Mouse (Mus musculus) gastrocnemius, postnatal 10 days (tissue): ENCODE measurements around the gene Armc7. TPM values are rescaled to one million over a fixed set of nuclear protein-coding genes. Genes with fewer than 3 reads are reported as not detected.
"Not testable (repeated sequence)": the region's sequence is repeated elsewhere in the genome, so short reads cannot be mapped to it uniquely, and the experiment has no call there.

Experiments
- DNase-seq: peaks from one replicate; pipeline ENCODE4 v3.0.0; 2021; ENCODE audit warnings: mixed read lengths
- microRNA-seq, 2 experiments: library from miRNA; unstranded; fragments of <30 nt; microRNA quantifications; one replicate each; pipeline ENCODE4 v1.2.0; 2021
- total RNA-seq, 2 experiments: library from RNA; stranded (reverse); gene quantifications; 2 replicates each; pipeline ENCODE4 v1.2.3; 2021

Armc7 gene
- total RNA-seq, 2 experiments from 2014 or later = 1.2 to 2.4 TPM

- no peak for DNase-seq
Observed at GRCm38 (mm10) chr11:115522238-115522637, 46.8 kb downstream of the Armc7 start.

GRCm38 (mm10) chr11:115522703-115523102, 47.2 kb downstream of the Armc7 start:
- DNase-seq = no peak

GRCm38 (mm10) chr11:115526446-115526845, 51.0 kb downstream of the Armc7 start:
- DNase-seq = not testable (repeated sequence)

- no peak for DNase-seq
Observed at GRCm38 (mm10) chr11:115534759-115535371, 59.4 kb downstream of the Armc7 start.

- peak; percentile 72 for DNase-seq
Observed at GRCm38 (mm10) chr11:115535401-115536037, 60.1 kb downstream of the Armc7 start.

- DNase-seq = peak; percentile 99
Observed at GRCm38 (mm10) chr11:115536038-115536681, 60.7 kb downstream of the Armc7 start, which contains the start of gene Sumo2. Gene Sumo2, minus strand, starts transcription at chr11:115536276.

- DNase-seq = no peak
Observed at GRCm38 (mm10) chr11:115536856-115537568, 61.5 kb downstream of the Armc7 start.

GRCm38 (mm10) chr11:115538045-115538444, 62.6 kb downstream of the Armc7 start:
- no peak for DNase-seq

Small RNAs within 50 kb of the gene (microRNA-seq; reads per million reads assigned to microRNA genes)
- gene Mir3968 = 0.25 to 0.64 reads per million in 2 experiments

Other genes starting within 250 kb of the Armc7 start
- under 1 TPM; 0.05 to 0.16 TPM for gene Grin2c, start 208.4 kb upstream of the Armc7 start, total RNA-seq
- gene Fdxr, start 198.6 kb upstream of the Armc7 start, total RNA-seq = 1 to 10 TPM; 5.0 to 5.7 TPM
- gene Fads6, start 178.0 kb upstream of the Armc7 start, total RNA-seq = 1 to 10 TPM in 1 of 2 experiments, under 1 TPM in 1; 0.86 to 1.1 TPM
- gene Otop2, start 168.5 kb upstream of the Armc7 start, total RNA-seq = not detected
- gene Ush1g, start 153.6 kb upstream of the Armc7 start, total RNA-seq = under 1 TPM; 0.09 to 0.16 TPM
- not detected for gene Otop3, start 140.9 kb upstream of the Armc7 start, total RNA-seq
- 1 to 10 TPM; 5.7 to 6.1 TPM for gene Hid1, start 107.9 kb upstream of the Armc7 start, total RNA-seq
- gene Cdr2l, start 93.8 kb upstream of the Armc7 start, total RNA-seq = 10 to 100 TPM in 1 of 2 experiments, 1 to 10 TPM in 1; 9.8 to 17.0 TPM
- 100 to 1,000 TPM in 1 of 2 experiments, 10 to 100 TPM in 1; 89.1 to 100 TPM for gene Mrpl58, start 71.9 kb upstream of the Armc7 start, total RNA-seq
- gene Atp5h, start 55.7 kb upstream of the Armc7 start, total RNA-seq = 1,000 to 10,000 TPM; 1,026 to 1,088 TPM
- gene Kctd2, start 55.5 kb upstream of the Armc7 start, total RNA-seq = 10 to 100 TPM; 16.2 to 19.4 TPM
- not detected for gene Trim80, start 35.1 kb upstream of the Armc7 start, total RNA-seq
- gene Slc16a5, start 13.2 kb upstream of the Armc7 start, total RNA-seq = not detected
- gene Nt5c, start 16.2 kb downstream of the Armc7 start, total RNA-seq = 10 to 100 TPM; 17.3 to 19.0 TPM
- gene Jpt1, start 38.7 kb downstream of the Armc7 start, total RNA-seq = 100 to 1,000 TPM; 132 to 134 TPM
- 100 to 1,000 TPM; 182 to 195 TPM for gene Sumo2, start 60.6 kb downstream of the Armc7 start, total RNA-seq
- gene Nup85, start 88.8 kb downstream of the Armc7 start, total RNA-seq = 10 to 100 TPM; 23.5 to 33.2 TPM
- 10 to 100 TPM; 61.1 to 71.6 TPM for gene Mrps7, start 128.3 kb downstream of the Armc7 start, total RNA-seq
- gene Gga3, start 128.4 kb downstream of the Armc7 start, total RNA-seq = 10 to 100 TPM in 1 of 2 experiments, 1 to 10 TPM in 1; 9.3 to 21.6 TPM
- gene Mif4gd, start 137.3 kb downstream of the Armc7 start, total RNA-seq = 10 to 100 TPM; 38.3 to 38.7 TPM
- 10 to 100 TPM; 39.7 to 40.0 TPM for gene Slc25a19, start 152.6 kb downstream of the Armc7 start, total RNA-seq
- 10 to 100 TPM; 93.7 to 95.9 TPM for gene Grb2, start 232.9 kb downstream of the Armc7 start, total RNA-seq